Mouse (Mus musculus): ENCODE measurements around the gene Large2. TPM values are rescaled to one million over a fixed set of nuclear protein-coding genes. Genes with fewer than 3 reads are reported as not detected.
A peak's percentile ranks its signal among the peaks of the same experiment; 100 is the strongest.

The Large2 gene
- polyA plus RNA-seq, 1 experiment from 2014 or later, result 1.2 TPM

- Histone ChIP-seq H3K4me1 (replicated peaks) (peaks cover 32% of the 10 kb centered on the region), H3K9ac (peak overlapping the region; percentile 61), H3K4me2 (peak overlapping the region; percentile 79), H3K4me3 (peak overlapping the region; percentile 49), H3K36me3 (no peaks in the 10 kb centered on the region), H3K27ac (ENCODE audit: poor library complexity, severe bottlenecking) (no peak overlapping the region), H3K9me3 (replicated peaks) (no peaks in the 10 kb centered on the region), H3K27me3 (replicated peaks) (peaks cover 71% of the 10 kb centered on the region)
- no peak for ATAC-seq (ENCODE audit: insufficient number of reproducible peaks, low FRiP score)
- WGBS, result 11% methylated on average over 19 of the region's 19 CpGs
Measured at GRCm38 (mm10) chr2:92370375-92370774, 4.3 kb downstream of the Large2 start.

DNA sequence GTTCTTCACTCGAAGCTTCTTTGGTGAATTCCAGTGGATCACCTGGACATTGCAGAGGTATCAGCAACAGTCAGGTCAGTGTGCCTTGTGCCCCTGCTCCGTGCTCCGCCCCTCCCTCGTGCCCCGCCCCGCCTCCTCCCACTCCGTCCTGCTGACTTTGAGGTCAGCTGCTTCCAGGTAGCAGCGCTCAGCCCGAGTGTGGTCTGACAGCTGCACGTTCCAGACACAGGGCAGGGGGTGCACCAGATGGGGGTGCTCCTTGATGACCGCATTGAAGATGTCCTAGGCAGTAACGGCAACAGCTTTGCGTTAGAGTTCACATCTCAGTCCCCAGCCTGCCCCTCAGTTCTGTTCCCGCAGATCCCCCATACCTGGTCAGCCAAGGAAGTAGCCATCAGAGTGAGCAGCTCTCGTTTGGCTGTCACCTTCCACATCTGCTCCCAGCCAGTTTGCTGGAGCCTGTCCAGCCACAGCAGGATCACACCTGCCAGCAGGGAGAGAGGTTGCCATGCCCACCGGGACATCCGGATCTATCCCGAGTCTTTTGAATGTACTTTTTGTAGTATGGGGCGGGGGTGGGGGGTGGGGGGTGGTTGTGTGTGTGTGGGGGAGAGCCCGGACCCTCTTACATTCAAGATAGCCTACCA, 7.2 kb downstream of the Large2 start:
- Histone ChIP-seq H3K27me3 (replicated peaks) (peaks cover 58% of the 10 kb centered on the region), H3K9me3 (replicated peaks) (no peaks in the 10 kb centered on the region), H3K9ac (no peak overlapping the region), H3K27ac (ENCODE audit: poor library complexity, severe bottlenecking) (no peak overlapping the region), H3K4me2 (no peak overlapping the region), H3K4me1 (replicated peaks) (peaks cover 26% of the 10 kb centered on the region), H3K36me3 (peaks cover 16% of the 10 kb centered on the region), H3K4me3 (no peak overlapping the region)
- no peak for ATAC-seq (ENCODE audit: insufficient number of reproducible peaks, low FRiP score)
- 29% methylated on average over 20 of the region's 20 CpGs for WGBS

DNA sequence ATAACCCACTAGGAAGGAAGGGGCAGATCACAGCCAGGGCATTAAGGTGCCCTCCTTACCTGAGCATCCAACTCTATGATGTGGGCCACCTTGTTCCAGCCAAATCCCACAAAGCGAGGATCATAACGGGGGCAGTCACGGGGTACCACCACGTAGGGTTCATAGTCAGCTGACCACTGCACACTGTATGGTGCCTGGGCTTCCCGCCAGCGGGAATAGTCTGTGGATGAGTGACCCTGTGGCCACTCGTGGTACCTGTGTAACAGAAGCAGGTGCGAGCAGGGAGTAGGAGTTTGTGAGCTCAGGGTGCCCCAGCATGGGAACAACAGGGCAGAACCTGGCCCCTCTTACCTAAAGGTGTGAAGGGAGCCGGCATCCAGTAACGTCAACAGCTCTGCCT, 9.1 kb downstream of the Large2 start:
- no peak overlapping the region for H3K9ac ChIP-seq
- no peak for ATAC-seq (ENCODE audit: insufficient number of reproducible peaks, low FRiP score)
- H3K27ac ChIP-seq (ENCODE audit: poor library complexity, severe bottlenecking), result no peak overlapping the region
- 84% methylated on average over 10 of the region's 10 CpGs for WGBS
- H3K4me3 ChIP-seq, result no peak overlapping the region
- H3K27me3 ChIP-seq (replicated peaks), result peaks cover 39% of the 10 kb centered on the region
- no peaks in the 10 kb centered on the region for H3K9me3 ChIP-seq (replicated peaks)
- H3K4me2 ChIP-seq, result no peak overlapping the region
- H3K36me3 ChIP-seq, result peaks cover 23% of the 10 kb centered on the region
- peaks cover 11% of the 10 kb centered on the region for H3K4me1 ChIP-seq (replicated peaks)

GRCm38 (mm10) chr2:92364086-92364485, 10.6 kb downstream of the Large2 start:
- H3K36me3 ChIP-seq, result peaks cover 38% of the 10 kb centered on the region
- H3K4me2 ChIP-seq, result no peak overlapping the region
- H3K4me3 ChIP-seq, result no peak overlapping the region
- WGBS, result 87% methylated on average over 4 of the region's 4 CpGs
- no peaks in the 10 kb centered on the region for H3K9me3 ChIP-seq (replicated peaks)
- H3K27ac ChIP-seq (ENCODE audit: poor library complexity, severe bottlenecking), result no peak overlapping the region
- no peak overlapping the region for H3K9ac ChIP-seq
- ATAC-seq (ENCODE audit: insufficient number of reproducible peaks, low FRiP score), result no peak
- H3K4me1 ChIP-seq (replicated peaks), result peaks cover 11% of the 10 kb centered on the region; the same call in 1 of the 2 replicates
- H3K27me3 ChIP-seq (replicated peaks), result peaks cover 24% of the 10 kb centered on the region

- Histone ChIP-seq H3K9ac (no peak overlapping the region), H3K36me3 (peaks cover 50% of the 10 kb centered on the region), H3K27ac (ENCODE audit: poor library complexity, severe bottlenecking) (no peak overlapping the region), H3K4me2 (no peak overlapping the region), H3K9me3 (replicated peaks) (no peaks in the 10 kb centered on the region), H3K4me3 (no peak overlapping the region), H3K27me3 (replicated peaks) (peaks cover 10% of the 10 kb centered on the region; the same call in 1 of the 2 replicates), H3K4me1 (replicated peaks) (peaks cover 14% of the 10 kb centered on the region; the same call in 1 of the 2 replicates)
- 86% methylated on average over 6 of the region's 6 CpGs for WGBS
- ATAC-seq (ENCODE audit: insufficient number of reproducible peaks, low FRiP score), result no peak
Measured at GRCm38 (mm10) chr2:92362571-92363228, 12.0 kb downstream of the Large2 start.

DNA sequence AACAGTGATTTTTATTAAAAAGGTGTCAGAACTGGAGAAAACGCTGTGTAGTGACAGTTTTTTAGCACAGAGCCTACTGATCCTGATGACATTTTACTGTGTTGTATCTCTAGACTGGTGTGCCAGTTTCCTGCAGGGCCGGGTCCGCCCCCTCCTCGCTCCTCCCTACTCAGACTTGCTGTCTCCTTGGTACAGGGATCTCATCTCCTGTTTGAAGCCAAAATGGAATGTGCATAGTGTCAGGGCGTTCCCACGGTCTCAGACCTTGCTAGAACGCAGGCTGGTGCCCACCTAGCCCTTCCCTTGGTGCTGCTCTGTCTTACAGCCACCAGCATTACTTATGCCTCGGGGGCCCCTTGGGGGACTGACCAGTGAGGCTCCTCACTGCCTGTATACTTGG, 12.9 kb downstream of the Large2 start:
- WGBS, result 69% methylated on average over 8 of the region's 8 CpGs
- Histone ChIP-seq H3K4me1 (replicated peaks) (peaks cover 9% of the 10 kb centered on the region; the same call in 1 of the 2 replicates), H3K9me3 (replicated peaks) (no peaks in the 10 kb centered on the region), H3K9ac (no peak overlapping the region), H3K4me2 (no peak overlapping the region), H3K27me3 (replicated peaks) (0 out of 2 replicates have a peak, but pooled peaks cover 1% of the 10 kb centered on the region), H3K4me3 (no peak overlapping the region), H3K36me3 (peaks cover 59% of the 10 kb centered on the region), H3K27ac (ENCODE audit: poor library complexity, severe bottlenecking) (no peak overlapping the region)
- ATAC-seq (ENCODE audit: insufficient number of reproducible peaks, low FRiP score), result no peak

DNA sequence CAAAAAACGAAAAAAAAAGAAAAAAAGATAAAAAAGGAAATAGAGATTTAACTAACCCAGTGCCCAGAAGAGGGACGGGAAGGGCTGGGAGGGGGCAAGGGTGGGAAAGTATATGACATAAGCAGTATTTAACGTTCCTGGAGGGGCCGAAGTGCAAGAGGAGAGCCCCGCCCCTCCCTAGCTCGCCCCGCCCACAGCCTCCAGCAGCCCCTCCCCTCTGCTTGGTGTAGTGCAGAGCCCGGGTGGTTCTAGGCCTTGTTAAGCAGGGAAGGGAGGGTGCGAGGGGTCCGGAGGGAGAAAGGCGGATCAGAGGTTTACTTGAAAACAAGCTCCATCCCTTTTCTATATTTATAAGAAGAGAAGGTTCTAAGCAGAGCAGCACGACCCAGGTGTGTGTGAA, 13.8 kb downstream of the Large2 start:
- Histone ChIP-seq H3K4me2 (no peak overlapping the region), H3K27ac (ENCODE audit: poor library complexity, severe bottlenecking) (no peak overlapping the region), H3K4me3 (no peak overlapping the region), H3K4me1 (replicated peaks) (peaks cover 9% of the 10 kb centered on the region; the same call in 1 of the 2 replicates), H3K36me3 (peaks cover 65% of the 10 kb centered on the region), H3K27me3 (replicated peaks) (no peaks in the 10 kb centered on the region), H3K9me3 (replicated peaks) (no peaks in the 10 kb centered on the region), H3K9ac (no peak overlapping the region)
- ATAC-seq (ENCODE audit: insufficient number of reproducible peaks, low FRiP score), result no peak
- WGBS, result 40% methylated on average over 12 of the region's 12 CpGs

DNA sequence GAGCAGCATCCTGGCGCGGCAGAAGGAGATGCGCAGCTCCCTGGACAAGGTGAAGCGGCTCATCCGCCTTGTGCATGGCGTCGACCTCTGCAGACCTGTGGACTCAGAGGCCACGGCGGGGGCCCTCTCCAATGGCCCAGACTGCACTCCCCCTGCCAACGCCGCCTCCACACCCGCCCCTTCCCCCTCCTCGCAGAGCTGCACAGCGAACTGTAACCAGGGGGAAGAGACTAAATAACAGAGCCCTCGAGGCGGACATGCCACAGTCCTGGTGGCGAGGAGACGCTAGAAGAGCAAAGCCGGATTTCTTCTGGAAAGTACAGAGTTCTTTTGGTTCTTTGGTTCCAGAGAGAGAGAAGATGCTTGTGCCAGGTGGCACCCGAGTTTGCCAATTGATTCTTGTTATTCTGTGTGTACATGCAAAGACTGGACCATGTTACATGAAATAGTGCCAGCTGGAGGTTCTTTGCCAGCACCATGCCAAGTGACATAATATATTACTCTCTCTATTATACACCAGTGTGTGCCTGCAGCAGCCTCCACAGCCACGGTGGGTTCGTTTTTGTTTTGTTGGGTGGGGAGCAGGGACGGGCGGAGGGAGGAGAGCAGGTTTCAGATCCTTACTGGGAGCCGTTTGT, 14.4 kb downstream of the Large2 start:
- H3K4me1 ChIP-seq (replicated peaks), result peaks cover 9% of the 10 kb centered on the region; the same call in 1 of the 2 replicates
- H3K27me3 ChIP-seq (replicated peaks), result no peaks in the 10 kb centered on the region
- no peaks in the 10 kb centered on the region for H3K9me3 ChIP-seq (replicated peaks)
- no peak overlapping the region for H3K4me3 ChIP-seq
- no peak overlapping the region for H3K27ac ChIP-seq (ENCODE audit: poor library complexity, severe bottlenecking)
- H3K36me3 ChIP-seq, result peaks cover 69% of the 10 kb centered on the region
- no peak overlapping the region for H3K4me2 ChIP-seq
- no peak for ATAC-seq (ENCODE audit: insufficient number of reproducible peaks, low FRiP score)
- no peak overlapping the region for H3K9ac ChIP-seq
- 80% methylated on average over 25 of the region's 25 CpGs for WGBS

DNA sequence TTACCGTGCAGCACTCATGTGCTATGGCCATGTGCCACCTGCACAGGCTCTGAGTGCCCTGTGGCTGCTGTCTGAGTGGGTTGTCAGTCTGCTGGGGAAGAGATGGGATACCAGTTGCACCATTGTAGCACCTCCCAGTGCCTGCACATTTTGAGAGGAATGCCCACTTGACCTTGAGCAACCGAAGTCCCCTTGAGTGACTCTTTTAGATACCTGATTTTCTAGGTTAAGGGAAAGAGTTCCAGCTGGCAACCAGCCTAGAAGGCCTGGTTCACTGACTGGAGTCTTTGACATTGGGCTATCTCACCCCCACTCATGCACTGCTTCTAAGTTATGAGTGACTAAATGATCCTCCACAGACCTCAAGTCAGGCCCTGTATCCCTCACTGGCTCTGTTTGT, 15.4 kb downstream of the Large2 start:
- Histone ChIP-seq H3K27me3 (replicated peaks) (no peaks in the 10 kb centered on the region), H3K36me3 (peaks cover 69% of the 10 kb centered on the region), H3K4me1 (replicated peaks) (peaks cover 9% of the 10 kb centered on the region; the same call in 1 of the 2 replicates), H3K27ac (ENCODE audit: poor library complexity, severe bottlenecking) (no peak overlapping the region), H3K9me3 (replicated peaks) (no peaks in the 10 kb centered on the region), H3K4me3 (no peak overlapping the region), H3K9ac (no peak overlapping the region), H3K4me2 (no peak overlapping the region)
- WGBS, result 60% methylated on average over 2 of the region's 2 CpGs
- no peak for ATAC-seq (ENCODE audit: insufficient number of reproducible peaks, low FRiP score)

DNA sequence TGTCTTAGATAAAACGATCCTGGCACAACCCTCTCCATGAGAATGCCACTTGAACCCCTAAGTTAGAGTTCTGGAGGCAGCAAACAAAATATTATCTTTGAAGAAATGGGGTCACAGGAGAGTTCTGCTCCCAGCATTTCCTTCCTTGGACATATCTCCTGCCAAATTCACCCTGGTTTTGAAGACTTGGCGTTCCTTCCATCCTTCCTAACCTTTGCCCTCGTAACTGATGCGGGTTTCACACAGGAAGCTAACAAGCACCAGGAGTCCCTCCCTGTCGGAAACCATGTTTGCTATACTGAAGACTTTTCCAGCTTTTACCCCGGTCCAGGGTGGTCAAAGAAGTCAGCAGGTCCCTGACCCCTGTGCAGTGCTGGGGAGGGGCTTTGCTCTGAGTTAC, 20.4 kb downstream of the Large2 start:
- Histone ChIP-seq H3K27ac (ENCODE audit: poor library complexity, severe bottlenecking) (no peak overlapping the region), H3K4me1 (replicated peaks) (peaks cover 14% of the 10 kb centered on the region), H3K4me2 (no peak overlapping the region), H3K27me3 (replicated peaks) (no peaks in the 10 kb centered on the region), H3K36me3 (peaks cover 68% of the 10 kb centered on the region), H3K9me3 (replicated peaks) (no peaks in the 10 kb centered on the region), H3K4me3 (no peak overlapping the region), H3K9ac (no peak overlapping the region)
- no peak for ATAC-seq (ENCODE audit: insufficient number of reproducible peaks, low FRiP score)
- WGBS, result 67% methylated on average over 6 of the region's 6 CpGs

- no peaks in the 10 kb centered on the region for H3K9me3 ChIP-seq (replicated peaks)
- no peak for ATAC-seq (ENCODE audit: insufficient number of reproducible peaks, low FRiP score)
- peaks cover 61% of the 10 kb centered on the region for H3K36me3 ChIP-seq
- H3K27ac ChIP-seq (ENCODE audit: poor library complexity, severe bottlenecking), result no peak overlapping the region
- no peaks in the 10 kb centered on the region for H3K27me3 ChIP-seq (replicated peaks)
- H3K4me3 ChIP-seq, result no peak overlapping the region
- 71% methylated on average over 5 of the region's 5 CpGs for WGBS
- H3K4me2 ChIP-seq, result no peak overlapping the region
- H3K9ac ChIP-seq, result no peak overlapping the region
- H3K4me1 ChIP-seq (replicated peaks), result peaks cover 15% of the 10 kb centered on the region; the same call in 1 of the 2 replicates
Measured at GRCm38 (mm10) chr2:92353402-92353801, 21.3 kb downstream of the Large2 start.

Data from heart, embryonic 12.5 days (tissue).